Mouse (Mus musculus) G1E (cell line): ENCODE data around the gene Olfr789. TPM values are rescaled to one million over a fixed set of nuclear protein-coding genes. Genes with fewer than 3 reads are reported as not detected.

ENCODE experiments used
- ATAC-seq: 2 replicates; pipeline ENCODE4 v1.8.0; 2016; ENCODE audit warnings: mild to moderate bottlenecking; ENCODE audit not compliant: insufficient number of reproducible peaks, poor library complexity, low FRiP score, severe bottlenecking; ENCODE audit errors: extremely low read depth
- DNase-seq: peaks from one replicate; pipeline ENCODE4 v3.0.0; 2012; ENCODE audit warnings: low spot score
- H3K27me3 ChIP-seq: 2 replicates; pipeline ENCODE4 v1.6.1; 2012; ENCODE audit warnings: mild to moderate bottlenecking, low read length, inconsistent platforms; ENCODE audit not compliant: insufficient read depth
- H3K36me3 ChIP-seq: replicated peaks from 2 replicates; pipeline ENCODE3; 2012; ENCODE audit warnings: mild to moderate bottlenecking, inconsistent platforms
- H3K4me1 ChIP-seq: 2 replicates; pipeline ENCODE4 v1.6.1; 2012; ENCODE audit warnings: low read depth, low read length, inconsistent platforms, mixed read lengths; ENCODE audit not compliant: insufficient read depth
- H3K4me3 ChIP-seq: 2 replicates; pipeline ENCODE4 v1.5.1; 2012; ENCODE audit warnings: low read depth, mild to moderate bottlenecking, inconsistent platforms, low read length, moderate library complexity, mixed read lengths
- H3K9me3 ChIP-seq: replicated peaks from 2 replicates; pipeline ENCODE4 v1.6.1; 2012; ENCODE audit warnings: inconsistent platforms
- CTCF ChIP-seq: IDR thresholded peaks from 2 replicates; pipeline ENCODE4 v1.5.1; 2012; ENCODE audit warnings: low read depth, low read length, inconsistent platforms, mixed read lengths
- GATA1 ChIP-seq: IDR thresholded peaks from 2 replicates; pipeline ENCODE4 v1.6.1; 2012; ENCODE audit warnings: borderline replicate concordance, low read length, inconsistent platforms, mixed read lengths
- GATA2 ChIP-seq: IDR thresholded peaks from 2 replicates; pipeline ENCODE4 v1.6.1; 2012; ENCODE audit warnings: low read depth, low read length, inconsistent platforms, borderline replicate concordance
- POLR2AphosphoS5 ChIP-seq: IDR thresholded peaks from 2 replicates; pipeline ENCODE4 v1.6.1; 2012; ENCODE audit warnings: low read depth, low read length, inconsistent platforms; ENCODE audit not compliant: insufficient replicate concordance
- TAL1 ChIP-seq: conservative IDR thresholded peaks from 2 replicates; pipeline ENCODE4 v1.6.1; 2012; ENCODE audit warnings: low read depth, low read length, inconsistent platforms, mixed read lengths
- polyA plus RNA-seq: library from polyadenylated mRNA; stranded (reverse); fragments of >175 nt; gene quantifications from 2 replicates; pipeline ENCODE4 v1.2.3, GENCODE M21; 2012
- total RNA-seq, 2 experiments: library from RNA; stranded (forward) in 1 of 2; stranded (reverse) in 1 of 2; fragments of 200-1000 nt in 1 of 2; fragments of >200 nt in 1 of 2; fragmentation: Nextera tagmentation in 1 of 2; gene quantifications; 2 replicates each; pipeline ENCODE4 v1.2.3; 2014 to 2017

Gene Olfr789
- total and polyA plus RNA-seq, 3 experiments, result 0.05 TPM; not detected in 2

DNA sequence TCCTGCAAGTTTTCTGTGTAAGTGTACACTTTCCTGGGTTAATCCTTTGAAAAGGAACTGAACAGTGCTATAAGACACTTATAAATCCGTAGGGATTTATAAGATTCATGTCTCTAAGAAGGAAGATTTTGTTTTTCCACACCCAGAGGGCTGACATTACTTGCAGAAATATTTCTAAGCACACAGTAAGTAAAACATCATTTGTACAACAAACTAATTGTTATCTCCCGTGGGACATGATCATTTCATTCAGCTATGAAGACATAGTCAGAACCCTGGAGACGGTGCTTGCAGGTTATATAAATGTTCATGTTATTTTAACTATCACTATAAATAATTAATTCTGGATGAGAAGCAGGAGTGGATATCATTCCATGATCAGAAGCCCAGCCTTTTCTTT, 36.9 kb downstream of the Olfr789 start, which contains the start of gene Olfr791:
Gene Olfr791 (plus strand): TSS at position 301 of the 400 bp plus-strand sequence.
- no peaks in the 10 kb centered on the region for H3K4me1 ChIP-seq
- TF ChIP-seq GATA1, result no peak
- TF ChIP-seq CTCF, result no peak
- TF ChIP-seq POLR2AphosphoS5, result no peak
- TF ChIP-seq GATA2, result no peak
- no peak for TF ChIP-seq TAL1
- DNase-seq, result no peak

GRCm38 (mm10) chr10:129538862-129539261, 54.3 kb downstream of the Olfr789 start, which contains the start of gene Olfr792:
Gene Olfr792 (plus strand): TSS chr10:129539162.
- Histone ChIP-seq H3K27me3 (no peaks in the 10 kb centered on the region), H3K9me3 (no peaks in the 10 kb centered on the region), H3K36me3 (no peaks in the 10 kb centered on the region), H3K4me1 (no peaks in the 10 kb centered on the region), H3K4me3 (no peak within 1 kb of the TSS)
- no peak for DNase-seq
- TF ChIP-seq POLR2AphosphoS5 (no peak), GATA1 (no peak), CTCF (no peak), GATA2 (no peak), TAL1 (no peak)
- no peak for ATAC-seq

More for the DNA sequence above, 36.9 kb downstream of the Olfr789 start, which contains the start of gene Olfr791:
- Histone ChIP-seq H3K9me3 (no peaks in the 10 kb centered on the region), H3K4me3 (no peak within 1 kb of the TSS), H3K27me3 (no peaks in the 10 kb centered on the region), H3K36me3 (no peaks in the 10 kb centered on the region)
- ATAC-seq, result no peak

Other genes starting within 250 kb of the Olfr789 start
Only the 20 nearest of the 25 such genes appear.
- gene Olfr777, start 213.3 kb upstream of the Olfr789 start, total RNA-seq (2014; fragmentation: Nextera tagmentation), result not detected in 2 replicates
- 0.17 and 0.44 TPM in 2 replicates for gene Olfr777, start 213.3 kb upstream of the Olfr789 start, total RNA-seq (2017)
- not detected in 2 replicates for gene Olfr777, start 213.3 kb upstream of the Olfr789 start, polyA plus RNA-seq
- not detected in 2 replicates for gene Olfr780, start 166.6 kb upstream of the Olfr789 start, total RNA-seq (2014; fragmentation: Nextera tagmentation)
- gene Olfr780, start 166.6 kb upstream of the Olfr789 start, total RNA-seq (2017), result 0.17 and 0.33 TPM in 2 replicates
- not detected in 2 replicates for gene Olfr780, start 166.6 kb upstream of the Olfr789 start, polyA plus RNA-seq
- not detected in 2 replicates for gene Olfr781, start 155.9 kb upstream of the Olfr789 start, total RNA-seq (2014; fragmentation: Nextera tagmentation)
- gene Olfr781, start 155.9 kb upstream of the Olfr789 start, total RNA-seq (2017), result not detected in 2 replicates
- not detected in 2 replicates for gene Olfr781, start 155.9 kb upstream of the Olfr789 start, polyA plus RNA-seq
- gene Olfr782, start 135.9 kb upstream of the Olfr789 start, total RNA-seq (2014; fragmentation: Nextera tagmentation), result not detected in 2 replicates
- 0.23 TPM in 1 of 2 replicates, not detected in the other for gene Olfr782, start 135.9 kb upstream of the Olfr789 start, total RNA-seq (2017)
- not detected in 2 replicates for gene Olfr782, start 135.9 kb upstream of the Olfr789 start, polyA plus RNA-seq
- gene Olfr784, start 100.7 kb upstream of the Olfr789 start, total RNA-seq (2014; fragmentation: Nextera tagmentation), result not detected in 2 replicates
- gene Olfr784, start 100.7 kb upstream of the Olfr789 start, total RNA-seq (2017), result 0.12 and 0.16 TPM in 2 replicates
- gene Olfr784, start 100.7 kb upstream of the Olfr789 start, polyA plus RNA-seq, result not detected in 2 replicates
- gene Olfr785, start 79.3 kb upstream of the Olfr789 start, total RNA-seq (2014; fragmentation: Nextera tagmentation), result not detected in 2 replicates
- gene Olfr785, start 79.3 kb upstream of the Olfr789 start, total RNA-seq (2017), result 0.06 TPM in 1 of 2 replicates, not detected in the other
- gene Olfr785, start 79.3 kb upstream of the Olfr789 start, polyA plus RNA-seq, result not detected in 2 replicates
- not detected in 2 replicates for gene Olfr786, start 57.4 kb upstream of the Olfr789 start, total RNA-seq (2014; fragmentation: Nextera tagmentation)
- not detected in 2 replicates for gene Olfr786, start 57.4 kb upstream of the Olfr789 start, total RNA-seq (2017)
- gene Olfr786, start 57.4 kb upstream of the Olfr789 start, polyA plus RNA-seq, result not detected in 2 replicates
- not detected in 2 replicates for gene Olfr787, start 22.9 kb upstream of the Olfr789 start, total RNA-seq (2014; fragmentation: Nextera tagmentation)
- gene Olfr787, start 22.9 kb upstream of the Olfr789 start, total RNA-seq (2017), result 0.16 TPM in 1 of 2 replicates, not detected in the other
- not detected in 2 replicates for gene Olfr787, start 22.9 kb upstream of the Olfr789 start, polyA plus RNA-seq
- not detected in 2 replicates for gene Olfr788, start 13.8 kb upstream of the Olfr789 start, total RNA-seq (2014; fragmentation: Nextera tagmentation)
- 0.17 and 0.76 TPM in 2 replicates for gene Olfr788, start 13.8 kb upstream of the Olfr789 start, total RNA-seq (2017)
- gene Olfr788, start 13.8 kb upstream of the Olfr789 start, polyA plus RNA-seq, result 0.02 TPM in 1 of 2 replicates, not detected in the other
- gene Olfr790, start 13.7 kb downstream of the Olfr789 start, total RNA-seq (2014; fragmentation: Nextera tagmentation), result not detected in 2 replicates
- gene Olfr790, start 13.7 kb downstream of the Olfr789 start, total RNA-seq (2017), result 0.11 TPM in 1 of 2 replicates, not detected in the other
- gene Olfr790, start 13.7 kb downstream of the Olfr789 start, polyA plus RNA-seq, result not detected in 2 replicates
- not detected in 2 replicates for gene Olfr791, start 37.0 kb downstream of the Olfr789 start, total RNA-seq (2014; fragmentation: Nextera tagmentation)
- 0.05 and 0.29 TPM in 2 replicates for gene Olfr791, start 37.0 kb downstream of the Olfr789 start, total RNA-seq (2017)
- not detected in 2 replicates for gene Olfr791, start 37.0 kb downstream of the Olfr789 start, polyA plus RNA-seq
- not detected in 2 replicates for gene Olfr792, start 54.4 kb downstream of the Olfr789 start, total RNA-seq (2014; fragmentation: Nextera tagmentation)
- not detected in 2 replicates for gene Olfr792, start 54.4 kb downstream of the Olfr789 start, total RNA-seq (2017)
- gene Olfr792, start 54.4 kb downstream of the Olfr789 start, polyA plus RNA-seq, result not detected in 2 replicates
- not detected in 2 replicates for gene Olfr794, start 82.9 kb downstream of the Olfr789 start, total RNA-seq (2014; fragmentation: Nextera tagmentation)
- 0.27 TPM in 1 of 2 replicates, not detected in the other for gene Olfr794, start 82.9 kb downstream of the Olfr789 start, total RNA-seq (2017)
- gene Olfr794, start 82.9 kb downstream of the Olfr789 start, polyA plus RNA-seq, result not detected in 2 replicates
- gene Olfr796, start 127.8 kb downstream of the Olfr789 start, total RNA-seq (2014; fragmentation: Nextera tagmentation), result not detected in 2 replicates
- 0.22 and 0.23 TPM in 2 replicates for gene Olfr796, start 127.8 kb downstream of the Olfr789 start, total RNA-seq (2017)
- gene Olfr796, start 127.8 kb downstream of the Olfr789 start, polyA plus RNA-seq, result not detected in 2 replicates
- gene Olfr798, start 143.2 kb downstream of the Olfr789 start, total RNA-seq (2014; fragmentation: Nextera tagmentation), result not detected in 2 replicates
- 0.06 TPM in 1 of 2 replicates, not detected in the other for gene Olfr798, start 143.2 kb downstream of the Olfr789 start, total RNA-seq (2017)
- gene Olfr798, start 143.2 kb downstream of the Olfr789 start, polyA plus RNA-seq, result not detected in 2 replicates
- not detected in 2 replicates for gene Olfr799, start 152.7 kb downstream of the Olfr789 start, total RNA-seq (2014; fragmentation: Nextera tagmentation)
- gene Olfr799, start 152.7 kb downstream of the Olfr789 start, total RNA-seq (2017), result 0.05 TPM in 1 of 2 replicates, not detected in the other
- not detected in 2 replicates for gene Olfr799, start 152.7 kb downstream of the Olfr789 start, polyA plus RNA-seq
- not detected in 2 replicates for gene Olfr800, start 172.9 kb downstream of the Olfr789 start, total RNA-seq (2014; fragmentation: Nextera tagmentation)
- gene Olfr800, start 172.9 kb downstream of the Olfr789 start, total RNA-seq (2017), result 0.12 and 0.27 TPM in 2 replicates
- gene Olfr800, start 172.9 kb downstream of the Olfr789 start, polyA plus RNA-seq, result not detected in 2 replicates
- not detected in 2 replicates for gene Olfr801, start 189.1 kb downstream of the Olfr789 start, total RNA-seq (2014; fragmentation: Nextera tagmentation)
- gene Olfr801, start 189.1 kb downstream of the Olfr789 start, total RNA-seq (2017), result 0.06 and 0.16 TPM in 2 replicates
- not detected in 2 replicates for gene Olfr801, start 189.1 kb downstream of the Olfr789 start, polyA plus RNA-seq
- not detected in 2 replicates for gene Olfr802, start 203.4 kb downstream of the Olfr789 start, total RNA-seq (2014; fragmentation: Nextera tagmentation)
- gene Olfr802, start 203.4 kb downstream of the Olfr789 start, total RNA-seq (2017), result 0.05 and 0.17 TPM in 2 replicates
- gene Olfr802, start 203.4 kb downstream of the Olfr789 start, polyA plus RNA-seq, result not detected in 2 replicates
- not detected in 2 replicates for gene Olfr803, start 209.5 kb downstream of the Olfr789 start, total RNA-seq (2014; fragmentation: Nextera tagmentation)
- 0.05 TPM in 1 of 2 replicates, not detected in the other for gene Olfr803, start 209.5 kb downstream of the Olfr789 start, total RNA-seq (2017)
- gene Olfr803, start 209.5 kb downstream of the Olfr789 start, polyA plus RNA-seq, result not detected in 2 replicates